ENCODE assay signal across 8 mouse cellular contexts in genomic region chr2:121358381-121358780, GRCm38 (mm10). TPM values are rescaled to one million over a fixed set of nuclear protein-coding genes. Genes with fewer than 3 reads are reported as not detected.
A peak's percentile ranks its signal among the peaks of the same experiment; 100 is the strongest.
DNase-seq lines count a peak whose midpoint lies in the region; ATAC-seq and TF ChIP-seq lines count a peak whose summit lies in the region.

No protein-coding gene starts in this region.

- peaks cover 19% of the 10 kb centered on the region for H3K4me1 ChIP-seq in heart, embryonic 12.5 days (replicated peaks)
- H3K4me1 ChIP-seq in heart, embryonic 15.5 days (replicated peaks): peaks cover 15% of the 10 kb centered on the region
- peaks cover 6% of the 10 kb centered on the region for H3K4me1 ChIP-seq in liver, postnatal 0 days (ENCODE audit: insufficient read depth)
- peaks cover 36% of the 10 kb centered on the region for H3K4me1 ChIP-seq in neural tube, embryonic 15.5 days

- peak overlapping the region; percentile 14; the same call in 1 of the 2 replicates for H3K4me3 ChIP-seq in heart, embryonic 12.5 days
- H3K4me3 ChIP-seq in heart, embryonic 15.5 days: peak overlapping the region; percentile 14; the same call in 1 of the 2 replicates
- 0 out of 2 replicates have a peak overlapping the region, but pooled peaks have one; percentile 8 for H3K4me3 ChIP-seq in liver, postnatal 0 days (ENCODE audit: low read depth, low read length)
- H3K4me3 ChIP-seq in neural tube, embryonic 15.5 days (replicated peaks): peak overlapping the region; percentile 49

- no peak for DNase-seq in heart, adult 9 months (ENCODE audit: low spot score in 2 of 2)
- peak; percentile 75 to 82 for DNase-seq in kidney, postnatal 4 days
- peak; percentile 37 for DNase-seq in liver, postnatal 0 days
- DNase-seq in thymus, postnatal 14 days: peak; percentile 44

- no peak for TF ChIP-seq CTCF in liver, postnatal 0 days (IDR thresholded peaks at IDR 0.05; ENCODE audit: low read depth)

- no peak overlapping the region for H3K9ac ChIP-seq in heart, embryonic 12.5 days
- no peak overlapping the region for H3K9ac ChIP-seq in heart, embryonic 15.5 days
- no peak overlapping the region for H3K9ac ChIP-seq in liver, postnatal 0 days (replicated peaks)
- peak overlapping the region; percentile 54 for H3K9ac ChIP-seq in neural tube, embryonic 15.5 days (replicated peaks)

- H3K36me3 ChIP-seq in heart, embryonic 12.5 days: no peaks in the 10 kb centered on the region
- no peaks in the 10 kb centered on the region for H3K36me3 ChIP-seq in heart, embryonic 15.5 days
- H3K36me3 ChIP-seq in liver, postnatal 0 days (replicated peaks; ENCODE audit: insufficient read depth, low read length): no peaks in the 10 kb centered on the region
- peaks cover 2% of the 10 kb centered on the region; the same call in 1 of the 2 replicates for H3K36me3 ChIP-seq in neural tube, embryonic 15.5 days

- H3K4me2 ChIP-seq in heart, embryonic 12.5 days: peak overlapping the region; percentile 38
- peak overlapping the region; percentile 24 for H3K4me2 ChIP-seq in heart, embryonic 15.5 days
- peak overlapping the region; percentile 35 for H3K4me2 ChIP-seq in liver, postnatal 0 days (ENCODE audit: low read depth, low read length)
- H3K4me2 ChIP-seq in neural tube, embryonic 15.5 days: peak overlapping the region; percentile 56

- no peak for TF ChIP-seq EP300 in liver, postnatal 0 days (IDR thresholded peaks at IDR 0.05; ENCODE audit: low read depth)

- no peaks in the 10 kb centered on the region for H3K9me3 ChIP-seq in heart, embryonic 12.5 days (replicated peaks)
- no peaks in the 10 kb centered on the region for H3K9me3 ChIP-seq in heart, embryonic 15.5 days (replicated peaks)
- H3K9me3 ChIP-seq in liver, postnatal 0 days (ENCODE audit: low read length): no peaks in the 10 kb centered on the region
- H3K9me3 ChIP-seq in neural tube, embryonic 15.5 days (replicated peaks): no peaks in the 10 kb centered on the region

- no peak overlapping the region for H3K27ac ChIP-seq in heart, embryonic 12.5 days (ENCODE audit: poor library complexity, severe bottlenecking)
- H3K27ac ChIP-seq in heart, embryonic 15.5 days: no peak overlapping the region
- H3K27ac ChIP-seq in liver, postnatal 0 days (ENCODE audit: low read depth): no peak overlapping the region
- H3K27ac ChIP-seq in neural tube, embryonic 15.5 days (replicated peaks): peak overlapping the region; percentile 84

- H3K27me3 ChIP-seq in heart, embryonic 12.5 days (replicated peaks): peaks cover 47% of the 10 kb centered on the region
- peaks cover 50% of the 10 kb centered on the region for H3K27me3 ChIP-seq in heart, embryonic 15.5 days
- peaks cover 47% of the 10 kb centered on the region for H3K27me3 ChIP-seq in liver, postnatal 0 days (ENCODE audit: insufficient read depth, low read length)
- H3K27me3 ChIP-seq in neural tube, embryonic 15.5 days (replicated peaks): peaks cover 18% of the 10 kb centered on the region; the same call in 1 of the 2 replicates

- WGBS in heart, embryonic 12.5 days: under 1% methylated on average over 16 of the region's 16 CpGs
- WGBS in heart, embryonic 15.5 days: 2% methylated on average over 16 of the region's 16 CpGs
- under 1% methylated on average over 16 of the region's 16 CpGs for WGBS in liver, postnatal 0 days (ENCODE audit: insufficient replicate concordance)
- 0% methylated on average over 16 of the region's 16 CpGs for WGBS in neural tube, embryonic 15.5 days

- ATAC-seq in heart, embryonic 12.5 days (ENCODE audit: insufficient number of reproducible peaks, low FRiP score): no peak
- 0 out of 2 replicates have a peak, but pooled peaks have one; percentile 13 for ATAC-seq in common myeloid progenitor, adult 5-6 weeks (replicated peaks; ENCODE audit: low read depth, poor library complexity, severe bottlenecking)
- no peak for ATAC-seq in heart, embryonic 15.5 days (replicated peaks; ENCODE audit: insufficient number of reproducible peaks, insufficient read depth, low FRiP score, low read depth)
- no peak for ATAC-seq in liver, postnatal 0 days
- ATAC-seq in neural tube, embryonic 15.5 days (ENCODE audit: low FRiP score): peak; percentile 86

RNA-seq across cellular contexts. Expression of gene Ckmt1, which starts 0.9 kb away (rescaled TPM):
- 0.42 TPM in 1 of 2 replicates, not detected in the other for polyA plus RNA-seq in heart, embryonic 12.5 days (2016; fragmentation: Nextera tagmentation; extraction: Ambion mirVana)
- not detected in 2 replicates for total RNA-seq in common myeloid progenitor, adult 5-6 weeks (2017)
- polyA plus RNA-seq in heart, embryonic 15.5 days (2015; fragmentation: Nextera tagmentation; extraction: Ambion mirVana): 0.88 and 2.4 TPM in 2 replicates
- 0.54 and 0.68 TPM in 2 replicates for polyA plus RNA-seq in liver, postnatal 0 days (2015; fragmentation: Nextera tagmentation; extraction: Ambion mirVana)
- polyA plus RNA-seq in neural tube, embryonic 15.5 days (2015; fragmentation: Nextera tagmentation; extraction: Ambion mirVana): 131 and 149 TPM in 2 replicates

RNA-seq across cellular contexts. Expression of gene Ppip5k1, which starts 3.2 kb away (rescaled TPM):
- 11.2 and 11.6 TPM in 2 replicates for polyA plus RNA-seq in heart, embryonic 12.5 days (2016; fragmentation: Nextera tagmentation; extraction: Ambion mirVana)
- 12.2 and 22.1 TPM in 2 replicates for total RNA-seq in common myeloid progenitor, adult 5-6 weeks (2017)
- polyA plus RNA-seq in heart, embryonic 15.5 days (2015; fragmentation: Nextera tagmentation; extraction: Ambion mirVana): 11.3 and 12.6 TPM in 2 replicates
- 2.3 and 3.5 TPM in 2 replicates for polyA plus RNA-seq in liver, postnatal 0 days (2015; fragmentation: Nextera tagmentation; extraction: Ambion mirVana)
- polyA plus RNA-seq in neural tube, embryonic 15.5 days (2015; fragmentation: Nextera tagmentation; extraction: Ambion mirVana): 20.5 and 22.0 TPM in 2 replicates

RNA-seq across cellular contexts. Expression of gene Strc, which starts 28.6 kb away (rescaled TPM):
- polyA plus RNA-seq in heart, embryonic 12.5 days (2016; fragmentation: Nextera tagmentation; extraction: Ambion mirVana): not detected in 2 replicates
- not detected in 2 replicates for total RNA-seq in common myeloid progenitor, adult 5-6 weeks (2017)
- polyA plus RNA-seq in heart, embryonic 15.5 days (2015; fragmentation: Nextera tagmentation; extraction: Ambion mirVana): not detected in 2 replicates
- polyA plus RNA-seq in liver, postnatal 0 days (2015; fragmentation: Nextera tagmentation; extraction: Ambion mirVana): not detected in 2 replicates
- not detected in 2 replicates for polyA plus RNA-seq in neural tube, embryonic 15.5 days (2015; fragmentation: Nextera tagmentation; extraction: Ambion mirVana)

RNA-seq across cellular contexts. Expression of gene Pdia3, which starts 55.2 kb away (rescaled TPM):
- 643 and 651 TPM in 2 replicates for polyA plus RNA-seq in heart, embryonic 12.5 days (2016; fragmentation: Nextera tagmentation; extraction: Ambion mirVana)
- total RNA-seq in common myeloid progenitor, adult 5-6 weeks (2017): 272 and 336 TPM in 2 replicates
- polyA plus RNA-seq in heart, embryonic 15.5 days (2015; fragmentation: Nextera tagmentation; extraction: Ambion mirVana): 441 and 490 TPM in 2 replicates
- 231 and 233 TPM in 2 replicates for polyA plus RNA-seq in liver, postnatal 0 days (2015; fragmentation: Nextera tagmentation; extraction: Ambion mirVana)
- 400 and 471 TPM in 2 replicates for polyA plus RNA-seq in neural tube, embryonic 15.5 days (2015; fragmentation: Nextera tagmentation; extraction: Ambion mirVana)

RNA-seq across cellular contexts. Expression of gene Catsper2, which starts 55.2 kb away (rescaled TPM):
- 2.8 and 3.5 TPM in 2 replicates for polyA plus RNA-seq in heart, embryonic 12.5 days (2016; fragmentation: Nextera tagmentation; extraction: Ambion mirVana)
- total RNA-seq in common myeloid progenitor, adult 5-6 weeks (2017): 3.2 TPM in 1 of 2 replicates, not detected in the other
- 2.0 and 2.5 TPM in 2 replicates for polyA plus RNA-seq in heart, embryonic 15.5 days (2015; fragmentation: Nextera tagmentation; extraction: Ambion mirVana)
- polyA plus RNA-seq in liver, postnatal 0 days (2015; fragmentation: Nextera tagmentation; extraction: Ambion mirVana): 1.5 TPM in 2 replicates
- polyA plus RNA-seq in neural tube, embryonic 15.5 days (2015; fragmentation: Nextera tagmentation; extraction: Ambion mirVana): 3.0 and 5.7 TPM in 2 replicates

Comparison
In these comparisons a context has a peak if more than half of its experiments do, and no peak if none do; other contexts are left out.
1. ATAC-seq: peak in common myeloid progenitor, adult 5-6 weeks (single experiment) and neural tube, embryonic 15.5 days (single experiment); none in heart, embryonic 12.5 days (single experiment), heart, embryonic 15.5 days (single experiment) and liver, postnatal 0 days (single experiment).
2. DNase-seq: peak in kidney, postnatal 4 days (2 of 2), liver, postnatal 0 days (single experiment) and thymus, postnatal 14 days (single experiment); none in heart, adult 9 months (0 of 2).
3. RNA of gene Ckmt1, which starts 0.9 kb away (polyA plus RNA-seq): 131 to 149 TPM in neural tube, embryonic 15.5 days; 0.88 to 2.4 TPM in heart, embryonic 15.5 days, 0.54 to 0.68 TPM in liver, postnatal 0 days and 0.42 TPM in heart, embryonic 12.5 days; every median in the first group is over 10 times any median in the second.
4. Peak in every context shown above with its lines, with median percentiles within 50 percentile points of each other: H3K4me2 ChIP-seq and H3K4me3 ChIP-seq.